Mouse (Mus musculus) ovary, adult 18-20 months (tissue): ENCODE measurements at regions not wholly inside any gene's neighbourhood (a gene's known extent, or its start where the extent isn't known, plus 50 kb on each side); places are given as distances from the start of the nearest gene placed in this dataset.
A peak's percentile ranks its signal among the peaks of the same experiment; 100 is the strongest.

Experiments
- DNase-seq: peaks from one replicate; pipeline ENCODE4 v3.0.0; 2022; ENCODE audit warnings: low spot score, mixed read lengths

DNA sequence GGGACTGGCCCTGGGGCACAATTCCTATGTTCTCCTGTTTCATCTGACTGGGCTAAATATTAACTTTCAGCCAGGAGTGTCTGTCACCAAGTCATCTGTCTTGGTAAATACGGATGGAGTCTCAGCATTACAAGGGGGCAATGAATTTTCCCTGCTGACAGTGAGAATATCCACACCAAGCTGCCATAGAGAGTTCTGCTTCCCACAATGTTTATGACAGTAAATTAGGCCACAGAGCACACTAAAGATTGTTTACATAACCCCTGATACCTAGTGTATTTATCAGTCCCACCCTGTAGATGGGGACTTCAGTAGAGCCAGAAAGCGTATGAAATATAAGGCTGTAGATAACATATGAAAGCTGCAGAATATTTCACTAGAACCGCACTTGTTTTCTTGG, 150.6 kb upstream of the Osr1 start:
- DNase-seq = no peak

DNA sequence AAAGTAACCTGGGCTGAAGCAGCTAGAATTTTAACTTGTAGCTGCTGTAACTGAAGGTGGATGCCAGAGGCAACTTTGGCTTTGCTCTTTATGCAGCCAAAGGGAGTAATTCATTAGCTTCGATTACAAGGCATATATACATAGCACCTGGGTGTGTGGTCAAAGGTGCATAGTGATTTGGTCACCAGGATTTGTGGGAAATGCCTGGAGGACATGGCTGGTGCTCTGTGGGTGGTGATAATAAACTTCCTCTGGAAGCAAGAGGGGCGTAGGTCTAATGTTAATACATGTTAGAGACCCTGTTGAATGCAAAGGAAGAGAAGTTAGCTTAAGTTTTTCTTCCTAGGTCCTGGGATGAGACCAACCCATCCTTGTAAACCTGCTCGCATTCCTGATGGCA, 139.3 kb upstream of the Osr1 start:
- no peak for DNase-seq

DNA sequence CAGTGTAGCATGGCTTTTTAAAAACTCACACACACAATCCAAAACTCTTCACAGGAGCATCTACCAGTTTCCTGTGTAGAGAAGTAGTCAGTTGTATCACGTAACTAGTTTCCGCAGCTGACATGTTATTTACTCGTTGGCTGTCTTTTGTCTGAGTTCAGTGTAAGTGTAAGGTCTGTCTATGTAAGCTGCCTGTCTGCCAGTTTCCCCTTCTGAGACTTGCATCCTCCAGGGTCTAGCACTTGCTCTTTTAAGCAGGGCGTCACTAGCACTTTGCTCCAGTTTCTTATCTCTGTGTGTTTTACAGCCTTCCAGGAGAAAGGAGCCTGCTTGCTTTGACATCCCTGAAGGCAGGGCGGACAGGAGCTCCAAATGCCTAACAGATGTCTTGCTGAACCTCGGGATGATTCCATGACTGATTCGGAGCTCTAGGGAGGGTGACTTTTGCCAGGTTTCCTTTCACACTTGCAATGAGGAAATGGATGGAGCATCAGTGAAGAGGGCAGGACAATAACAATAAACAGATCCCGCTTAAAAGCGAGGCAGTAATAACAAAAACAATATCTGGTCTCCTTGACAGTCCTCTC, 131.2 kb upstream of the Osr1 start:
- peak; percentile 2 for DNase-seq

DNA sequence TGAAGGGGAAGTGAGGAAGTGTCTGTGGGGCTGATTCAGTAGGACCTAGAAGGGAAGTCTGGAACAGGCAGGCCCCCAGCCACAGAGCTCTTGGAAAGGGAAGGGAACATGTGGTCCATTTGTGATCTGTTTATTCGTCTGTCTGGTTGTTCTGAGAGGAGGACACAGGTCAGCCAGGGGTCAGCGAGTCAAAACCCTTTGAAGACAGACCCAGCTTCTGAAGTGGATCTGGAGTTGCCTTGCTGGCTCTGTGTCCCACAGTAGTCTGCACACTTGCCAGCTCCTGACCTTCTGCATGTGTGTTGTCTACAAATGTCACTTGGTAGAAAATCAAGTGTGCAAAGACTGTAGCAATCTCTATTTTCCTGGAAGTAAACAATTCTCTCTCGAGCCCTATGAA, 119.3 kb upstream of the Osr1 start:
- peak; percentile 39 for DNase-seq

DNA sequence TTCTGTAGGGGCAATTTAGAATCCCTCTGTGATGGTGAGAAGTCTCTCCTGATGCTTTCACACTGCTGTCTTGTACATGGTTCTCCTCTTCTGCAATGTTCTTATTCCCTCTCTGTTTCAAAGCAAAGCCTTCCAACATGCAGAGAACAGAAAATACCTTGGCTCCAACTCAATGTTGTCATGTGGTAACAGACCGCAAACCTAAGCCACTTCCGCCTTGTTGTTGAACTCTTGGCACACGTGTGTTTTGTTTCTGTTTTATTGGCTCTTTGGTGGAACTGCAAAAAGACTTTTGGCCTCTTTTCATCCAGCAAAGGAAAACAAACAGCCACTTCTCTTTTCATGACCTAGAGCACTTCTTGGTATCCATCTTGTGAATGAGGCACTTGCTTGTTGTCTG, 109.7 kb upstream of the Osr1 start:
- DNase-seq = no peak

DNA sequence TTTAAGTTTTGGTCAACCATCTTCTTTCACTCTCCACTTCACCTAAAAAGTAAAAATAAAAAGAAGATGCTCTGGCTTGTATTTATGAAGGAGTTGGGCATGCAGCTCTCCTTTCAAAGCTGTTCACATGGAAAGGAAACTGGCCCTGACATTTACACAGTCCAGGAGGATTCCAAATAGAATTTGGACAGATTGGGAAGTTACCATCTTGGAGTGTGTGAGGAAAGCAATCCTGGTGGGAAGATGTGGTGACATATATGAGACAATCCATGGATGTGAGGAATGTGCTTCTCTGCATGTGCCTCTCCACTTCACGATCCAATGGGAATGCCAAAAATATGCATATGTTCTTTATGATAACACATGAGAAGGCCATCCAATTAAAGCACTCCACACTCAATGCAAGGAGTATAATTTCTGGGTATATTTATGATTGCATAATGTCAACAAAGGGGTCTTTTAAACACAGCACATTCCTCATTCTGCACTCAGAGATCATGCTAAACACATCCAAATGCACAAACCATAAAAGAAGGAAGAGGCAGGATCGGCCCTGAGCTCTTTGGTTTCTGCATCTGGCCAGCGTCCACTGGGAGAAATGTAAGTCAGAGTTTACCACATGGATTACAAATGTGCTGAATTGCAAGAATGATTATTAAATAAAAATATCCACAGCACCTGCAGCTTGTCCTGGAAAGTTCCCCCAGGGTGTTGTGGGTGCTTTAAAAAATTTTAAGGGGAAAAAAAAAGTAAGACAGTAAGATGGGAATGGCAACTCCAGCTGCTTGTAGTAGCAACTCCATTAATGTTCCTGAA, 100.1 kb upstream of the Osr1 start:
- DNase-seq = no peak

DNA sequence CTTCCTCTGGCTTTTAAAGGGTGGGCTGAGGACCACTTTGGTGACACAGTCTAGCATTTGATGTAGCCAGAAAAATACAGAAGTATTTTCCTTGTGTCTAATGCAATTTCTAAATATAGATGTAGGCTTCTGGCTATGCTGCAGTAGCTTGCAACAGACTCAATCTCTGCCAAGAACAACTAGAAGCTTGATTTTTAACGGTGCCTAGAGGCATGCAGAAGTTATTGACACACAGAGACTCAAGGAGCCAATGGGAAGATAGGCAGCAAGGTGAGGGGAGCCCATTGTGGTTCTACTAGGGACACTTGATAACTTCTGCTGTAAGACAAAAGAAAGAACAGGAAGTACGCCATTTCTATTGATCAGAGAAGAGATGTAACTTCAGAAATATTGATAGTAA, 94.1 kb upstream of the Osr1 start:
- DNase-seq = no peak

DNA sequence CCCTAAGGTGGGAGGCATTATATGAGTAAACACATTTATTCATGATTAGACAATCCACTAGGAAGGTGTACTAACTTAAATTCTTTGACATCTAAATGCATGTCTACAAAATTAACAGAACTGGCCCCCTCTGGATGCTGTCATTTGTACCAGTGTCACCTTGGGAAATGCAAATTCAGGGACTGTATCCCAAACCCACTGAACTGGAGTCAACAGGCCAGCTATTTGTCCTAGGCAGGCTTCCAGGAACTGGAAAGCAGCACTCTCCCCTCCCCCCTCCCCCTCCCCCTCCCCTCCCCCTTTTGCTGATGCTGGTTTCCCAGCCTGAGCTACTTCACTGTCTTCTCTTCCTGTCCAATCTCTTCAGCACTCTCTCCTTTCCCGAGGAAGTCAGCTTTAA, 91.7 kb upstream of the Osr1 start:
- DNase-seq = no peak

DNA sequence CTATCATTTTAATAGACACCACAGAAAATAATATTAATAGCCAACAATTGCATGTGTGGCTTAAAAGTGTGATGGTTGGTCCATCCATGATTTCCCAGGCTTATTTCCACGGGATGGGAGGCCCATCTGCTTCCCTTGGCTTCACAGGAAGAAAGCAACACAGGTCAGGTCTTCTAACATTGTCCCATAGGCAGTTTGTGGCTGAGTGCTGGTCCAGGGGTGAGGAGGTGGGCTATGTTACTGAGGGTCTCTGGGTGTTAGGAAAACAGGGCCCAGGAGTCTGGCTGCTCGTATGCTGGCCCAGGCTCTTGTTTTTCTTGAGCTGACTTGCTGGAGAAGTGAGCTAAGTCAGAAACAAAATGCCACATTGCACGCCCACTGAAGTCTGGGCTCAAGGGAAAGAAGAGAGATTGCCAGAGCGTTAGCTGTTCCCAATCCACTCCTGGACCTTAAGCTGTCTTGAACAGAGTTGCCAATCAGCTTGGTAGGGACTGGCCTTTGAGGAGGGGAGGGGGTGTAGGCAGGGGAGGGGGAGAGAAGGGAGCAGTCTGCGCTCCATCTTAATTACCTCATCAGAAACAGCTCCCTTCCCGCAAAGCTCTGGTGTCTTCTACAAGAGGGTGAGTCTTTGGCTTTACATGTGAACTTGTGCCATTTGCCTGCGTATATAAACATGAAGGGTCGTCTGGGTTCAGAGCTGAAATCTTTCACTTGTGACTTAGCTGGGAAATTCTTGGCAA, 82.1 kb upstream of the Osr1 start:
- DNase-seq = no peak

DNA sequence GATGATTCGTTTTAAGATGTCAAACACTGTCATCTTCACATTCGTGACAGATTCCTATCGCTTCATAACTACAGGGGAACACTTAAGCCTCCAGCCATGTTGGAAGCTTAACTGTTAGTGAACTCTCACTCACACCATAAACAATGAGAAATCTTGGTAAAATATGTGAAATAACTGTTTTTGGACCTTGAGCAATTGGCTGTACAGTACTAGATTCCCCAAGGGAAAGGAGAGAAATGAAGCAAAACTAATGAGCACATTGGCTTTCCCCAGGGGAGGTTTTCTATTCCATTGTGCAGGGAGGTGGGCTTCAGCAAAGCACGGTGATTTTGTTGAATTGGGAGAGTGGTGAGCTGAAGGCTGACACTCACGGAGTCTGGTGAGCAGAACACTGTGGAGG, 56.0 kb upstream of the Osr1 start:
- DNase-seq = no peak

DNA sequence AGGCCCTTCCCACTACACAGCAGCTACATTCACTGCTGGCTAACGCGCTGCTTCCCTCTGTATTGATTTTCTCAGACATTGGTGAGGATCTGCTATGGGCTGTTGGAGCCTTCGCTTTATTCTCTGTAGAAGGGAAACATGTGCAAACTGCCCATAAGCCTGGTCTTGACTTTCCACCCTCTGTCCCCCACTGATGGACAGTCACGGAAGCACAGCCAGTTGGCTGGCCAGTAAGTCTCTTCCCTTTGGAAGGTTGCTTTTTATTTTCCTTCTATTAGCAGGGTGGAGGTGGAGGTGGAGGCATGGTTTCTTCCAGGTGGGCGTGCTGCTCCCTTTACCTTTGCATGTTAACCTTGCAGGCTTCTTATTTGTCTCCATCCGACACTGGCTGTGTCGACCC, 51.1 kb upstream of the Osr1 start:
- no peak for DNase-seq

DNA sequence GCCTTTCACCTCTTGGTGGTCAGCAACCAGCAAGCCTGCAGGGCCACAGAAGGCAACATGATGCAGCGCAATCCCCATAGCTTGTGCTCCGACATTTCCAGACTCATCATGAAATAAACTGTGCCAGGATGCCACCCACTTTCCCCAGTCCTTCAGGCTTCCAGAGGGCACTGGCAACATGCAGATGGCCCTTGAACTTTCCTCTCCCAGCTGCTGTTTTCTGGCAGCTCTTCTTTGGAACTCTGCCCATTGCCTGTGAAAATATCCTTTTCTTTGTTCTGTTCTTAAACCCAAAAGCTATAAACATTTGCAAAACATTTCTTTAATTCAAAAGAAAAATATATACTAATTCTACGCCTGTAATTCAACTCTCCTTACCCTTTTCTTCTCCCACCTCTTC, 50.6 kb upstream of the Osr1 start:
- DNase-seq = peak; percentile 29
